Mouse (Mus musculus) limb, embryonic 14.5 days (tissue): ENCODE measurements at regions not wholly inside any gene's neighbourhood (a gene's known extent, or its start where the extent isn't known, plus 50 kb on each side); places are given as distances from the start of the nearest gene placed in this dataset.

Experiments used
- ATAC-seq: fragments of 200-750 bp; cut with Nextera tagmentation; 2 replicates; pipeline ENCODE4 v1.8.0; 2017; ENCODE audit warnings: low read depth, moderate number of reproducible peaks, moderate TSS enrichment; ENCODE audit not compliant: low FRiP score
- DNase-seq: peaks from one replicate; pipeline ENCODE4 v3.0.0-alpha.2; 2015; ENCODE audit warnings: low spot score
- H3K27ac ChIP-seq: fragments of 300-500 bp; sonication (generic); replicated peaks from 2 replicates; pipeline ENCODE4 v1.5.1; 2014; ENCODE audit warnings: low read depth, mild to moderate bottlenecking, low read length, moderate library complexity, mixed read lengths
- H3K27me3 ChIP-seq: fragments of 300-500 bp; sonication (generic); 2 replicates; pipeline ENCODE4 v1.6.1; 2014; ENCODE audit warnings: low read length, mixed read lengths; ENCODE audit not compliant: control insufficient read depth, insufficient read depth
- H3K36me3 ChIP-seq: fragments of 300-500 bp; sonication (generic); 2 replicates; pipeline ENCODE4 v1.6.1; 2014; ENCODE audit warnings: mild to moderate bottlenecking, low read length, moderate library complexity, mixed read lengths; ENCODE audit not compliant: control insufficient read depth, insufficient read depth
- H3K4me1 ChIP-seq: fragments of 300-500 bp; sonication (generic); 2 replicates; pipeline ENCODE4 v1.6.1; 2014; ENCODE audit warnings: antibody characterized with exemption, low read length, mixed read lengths; ENCODE audit not compliant: control insufficient read depth, insufficient read depth
- H3K4me2 ChIP-seq: fragments of 300-500 bp; sonication (generic); replicated peaks from 2 replicates; pipeline ENCODE4 v1.6.1; 2014; ENCODE audit warnings: low read depth, mild to moderate bottlenecking, low read length, moderate library complexity; ENCODE audit not compliant: severe bottlenecking
- H3K4me3 ChIP-seq: fragments of 300-500 bp; sonication (generic); replicated peaks from 2 replicates; pipeline ENCODE4 v1.5.1; 2014; ENCODE audit warnings: low read length
- H3K9ac ChIP-seq: fragments of 300-500 bp; sonication (generic); 2 replicates; pipeline ENCODE4 v1.6.1; 2014; ENCODE audit warnings: mild to moderate bottlenecking, low read depth, low read length, moderate library complexity; ENCODE audit not compliant: severe bottlenecking
- H3K9me3 ChIP-seq: fragments of 300-500 bp; sonication (generic); 2 replicates; pipeline ENCODE4 v1.6.1; 2016; ENCODE audit warnings: low read length; ENCODE audit not compliant: control insufficient read depth
- POLR2A ChIP-seq: fragments of 200-500 bp; IDR thresholded peaks from 2 replicates; pipeline ENCODE4 v1.8.0; 2012; ENCODE audit warnings: inconsistent platforms, mild to moderate bottlenecking, moderate library complexity, borderline replicate concordance; ENCODE audit not compliant: insufficient read depth, insufficient read length; ENCODE audit errors: extremely low read depth
- WGBS: fragments of 180-500 bp; shearing (Covaris S2); extraction: QIAGEN DNeasy Blood & Tissue Kit; methylation state at CpG from one replicate; pipeline ENCODE4 v1.1.7; 2014; 5-methylcytosine and 5-hydroxymethylcytosine counted together

- 51% methylated on average over 8 of the region's 8 CpGs for WGBS
- Histone ChIP-seq H3K9me3 (no peaks in the 10 kb centered on the region), H3K4me2 (no peak overlapping the region), H3K27me3 (no peaks in the 10 kb centered on the region), H3K4me1 (no peaks in the 10 kb centered on the region), H3K9ac (no peak overlapping the region), H3K36me3 (no peaks in the 10 kb centered on the region), H3K4me3 (no peak overlapping the region), H3K27ac (no peak overlapping the region)
- DNase-seq (no peak), ATAC-seq (no peak)
- no peak for TF ChIP-seq POLR2A
Observed at GRCm38 (mm10) chr4:23713781-23714415, 782.4 kb upstream of the Mms22l start.

DNA sequence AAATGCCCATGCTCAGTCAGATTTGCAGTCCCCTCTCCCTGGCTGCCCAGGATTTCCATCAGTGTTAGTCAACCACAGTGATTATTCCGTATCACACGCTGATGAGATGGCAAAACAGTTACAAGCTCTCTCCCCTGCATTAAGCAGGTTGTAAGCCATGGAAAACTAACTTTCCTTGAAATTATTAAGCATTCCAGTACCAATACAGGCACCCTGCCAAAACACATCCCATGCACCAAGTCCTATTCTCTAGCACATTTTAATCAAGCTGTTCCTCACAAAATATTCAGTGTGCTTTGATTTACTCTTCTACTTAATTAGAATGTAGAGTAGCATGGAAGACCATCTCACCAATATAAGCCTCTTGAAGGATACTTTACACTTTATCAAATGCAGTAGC, 768.4 kb upstream of the Mms22l start:
- no peaks in the 10 kb centered on the region for H3K9me3 ChIP-seq
- no peak for ATAC-seq
- WGBS = 81% methylated on average over 2 of the region's 2 CpGs

DNA sequence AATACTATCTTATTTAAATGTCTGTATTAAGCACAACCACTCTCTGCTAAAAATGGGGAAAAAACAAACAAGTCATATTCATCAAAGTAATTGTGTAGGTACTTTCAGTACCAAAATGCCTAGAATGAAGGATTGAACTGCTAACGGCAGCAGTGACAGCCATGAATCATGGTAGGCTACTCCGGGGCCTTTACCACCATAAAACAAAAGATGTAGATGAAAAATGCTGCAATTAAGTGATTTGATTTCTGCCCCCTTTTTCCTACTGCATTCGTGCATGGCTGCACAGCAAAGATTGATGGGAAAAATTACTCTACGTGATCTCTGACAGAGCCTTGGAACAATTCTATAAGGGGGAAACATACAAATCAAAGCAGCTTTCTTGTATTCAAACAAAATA, 763.8 kb upstream of the Mms22l start:
- no peaks in the 10 kb centered on the region for H3K9me3 ChIP-seq
- WGBS = 57% methylated on average over 4 of the region's 4 CpGs

More for the DNA sequence above, 768.4 kb upstream of the Mms22l start:
- Histone ChIP-seq H3K36me3 (no peaks in the 10 kb centered on the region), H3K4me2 (no peak overlapping the region), H3K27me3 (no peaks in the 10 kb centered on the region), H3K4me3 (no peak overlapping the region), H3K27ac (no peak overlapping the region), H3K4me1 (no peaks in the 10 kb centered on the region), H3K9ac (no peak overlapping the region)
- DNase-seq = no peak
- no peak for TF ChIP-seq POLR2A

GRCm38 (mm10) chr4:23744079-23744478, 752.2 kb upstream of the Mms22l start:
- ATAC-seq (no peak), DNase-seq (no peak)
- Histone ChIP-seq H3K36me3 (no peaks in the 10 kb centered on the region), H3K9ac (no peak overlapping the region), H3K27ac (no peak overlapping the region), H3K4me1 (no peaks in the 10 kb centered on the region), H3K4me2 (no peak overlapping the region), H3K27me3 (no peaks in the 10 kb centered on the region), H3K4me3 (no peak overlapping the region), H3K9me3 (no peaks in the 10 kb centered on the region)
- whole genome bisulfite sequencing = 79% methylated on average over 7 of the region's 7 CpGs
- TF ChIP-seq POLR2A = no peak

More for the DNA sequence above, 763.8 kb upstream of the Mms22l start:
- Histone ChIP-seq H3K4me2 (no peak overlapping the region), H3K4me3 (no peak overlapping the region), H3K4me1 (no peaks in the 10 kb centered on the region), H3K36me3 (no peaks in the 10 kb centered on the region), H3K9ac (no peak overlapping the region), H3K27ac (no peak overlapping the region), H3K27me3 (no peaks in the 10 kb centered on the region)
- TF ChIP-seq POLR2A = no peak
- ATAC-seq (no peak), DNase-seq (no peak)

DNA sequence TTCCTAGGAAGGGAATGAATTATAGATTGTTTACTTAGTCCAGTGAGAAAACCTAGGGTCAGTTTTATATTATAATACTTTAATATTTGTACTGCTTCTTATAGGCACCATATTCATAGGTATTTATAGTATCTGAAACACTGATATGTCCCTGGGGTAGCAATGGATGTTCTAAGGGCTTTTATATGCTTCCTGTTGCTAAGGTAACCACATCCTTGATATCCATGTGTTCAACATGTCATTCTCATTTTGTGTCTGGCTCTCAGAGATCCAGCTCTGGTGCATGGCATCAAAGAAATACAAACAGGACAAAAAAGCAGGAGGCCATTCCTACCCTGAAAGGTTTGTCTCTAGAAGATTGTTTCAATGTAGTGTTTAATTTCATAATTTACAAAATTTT, 738.2 kb upstream of the Mms22l start:
- H3K36me3 ChIP-seq = no peaks in the 10 kb centered on the region
- H3K9ac ChIP-seq = no peak overlapping the region
- H3K4me3 ChIP-seq = no peak overlapping the region
- TF ChIP-seq POLR2A = no peak
- no peaks in the 10 kb centered on the region for H3K27me3 ChIP-seq
- no peak overlapping the region for H3K27ac ChIP-seq
- H3K9me3 ChIP-seq = no peaks in the 10 kb centered on the region
- DNase-seq (no peak), ATAC-seq (no peak)
- H3K4me1 ChIP-seq = no peaks in the 10 kb centered on the region
- H3K4me2 ChIP-seq = no peak overlapping the region
